Mouse (Mus musculus): ENCODE measurements around the gene Flvcr2. TPM values are rescaled to one million over a fixed set of nuclear protein-coding genes. Genes with fewer than 3 reads are reported as not detected.
A peak's percentile ranks its signal among the peaks of the same experiment; 100 is the strongest.
"Not testable (repeated sequence)": the region's sequence is repeated elsewhere in the genome, so short reads cannot be mapped to it uniquely, and the experiment has no call there.

Flvcr2 gene
- polyA plus RNA-seq (2012; rRNA removed) (2.7 TPM in 2 replicates), polyA plus RNA-seq (2014; fragmentation: Nextera tagmentation; extraction: Ambion mirVana) (3.6 TPM in 2 replicates)

GRCm38 (mm10) chr12:85745827-85746695, at the start of gene Flvcr2:
Gene Flvcr2 (plus strand): TSS chr12:85746539.
- no peaks in the 10 kb centered on the region for H3K9me3 ChIP-seq (ENCODE audit: control insufficient read depth, low read length)
- H3K27me3 ChIP-seq (ENCODE audit: control insufficient read depth, insufficient read depth, low read length), result peaks cover 4% of the 10 kb centered on the region
- ATAC-seq (ENCODE audit: insufficient read depth) (peak; percentile 74), DNase-seq (ENCODE audit: low read depth in 3 of 3, low spot score in 3 of 3) (peak in 1 of 3 experiments; percentile 26)
- WGBS (ENCODE audit: insufficient replicate concordance), result under 1% methylated on average over 48 of the region's 51 CpGs
- no peaks in the 10 kb centered on the region for H3K36me3 ChIP-seq (replicated peaks; ENCODE audit: control insufficient read depth, insufficient read depth, low read depth)
- H3K4me3 ChIP-seq (ENCODE audit: insufficient read depth in 1 of 2, low read depth in 2 of 2, low read length in 2 of 2), result peak within 1 kb of the TSS; percentile 40 to 50
- H3K9ac ChIP-seq (replicated peaks), result no peak within 1 kb of the TSS
- H3K4me1 ChIP-seq (replicated peaks; ENCODE audit: control insufficient read depth in 2 of 2, insufficient read depth in 2 of 2, low read length in 1 of 2), result no peaks in the 10 kb centered on the region
- no peak for TF ChIP-seq EP300 (IDR thresholded peaks at IDR 0.05; ENCODE audit: low read depth)
- peak; percentile 77 for TF ChIP-seq CTCF (IDR thresholded peaks at IDR 0.05; ENCODE audit: low read depth)
- H3K4me2 ChIP-seq (ENCODE audit: low read depth), result peak within 1 kb of the TSS; percentile 69
- H3K27ac ChIP-seq, result no peak within 1 kb of the TSS

- H3K27me3 ChIP-seq (ENCODE audit: control insufficient read depth, insufficient read depth, low read length); H3K4me3 ChIP-seq (ENCODE audit: insufficient read depth in 1 of 2, low read depth in 2 of 2, low read length in 2 of 2); H3K4me1 ChIP-seq (replicated peaks; ENCODE audit: control insufficient read depth in 2 of 2, insufficient read depth in 2 of 2, low read length in 1 of 2); DNase-seq (ENCODE audit: low read depth in 3 of 3, low spot score in 3 of 3); H3K9ac ChIP-seq (replicated peaks); H3K27ac ChIP-seq; H3K36me3 ChIP-seq (replicated peaks; ENCODE audit: control insufficient read depth, insufficient read depth, low read depth); H3K9me3 ChIP-seq (ENCODE audit: control insufficient read depth, low read length): not testable (repeated sequence)
- peak; percentile 83 for ATAC-seq (ENCODE audit: insufficient read depth)
- peak overlapping the region; percentile 38 for H3K4me2 ChIP-seq (ENCODE audit: low read depth)
- 30% methylated on average over 10 of the region's 37 CpGs for WGBS (ENCODE audit: insufficient replicate concordance)
Observed at GRCm38 (mm10) chr12:85698179-85698578, 48.2 kb upstream of the Flvcr2 start.

GRCm38 (mm10) chr12:85700191-85700841, 46.0 kb upstream of the Flvcr2 start:
- TF ChIP-seq CTCF (IDR thresholded peaks at IDR 0.05; ENCODE audit: low read depth), result no peak
- TF ChIP-seq EP300 (IDR thresholded peaks at IDR 0.05; ENCODE audit: low read depth), result no peak
- 65% methylated on average over 6 of the region's 6 CpGs for whole genome bisulfite sequencing (ENCODE audit: insufficient replicate concordance)

GRCm38 (mm10) chr12:85700842-85701223, 45.5 kb upstream of the Flvcr2 start:
- H3K9ac ChIP-seq (replicated peaks), result no peak overlapping the region
- no peak overlapping the region for H3K27ac ChIP-seq
- no peaks in the 10 kb centered on the region for H3K27me3 ChIP-seq (ENCODE audit: control insufficient read depth, insufficient read depth, low read length)
- H3K36me3 ChIP-seq (replicated peaks; ENCODE audit: control insufficient read depth, insufficient read depth, low read depth), result no peaks in the 10 kb centered on the region
- H3K4me1 ChIP-seq (replicated peaks; ENCODE audit: control insufficient read depth in 2 of 2, insufficient read depth in 2 of 2, low read length in 1 of 2), result peaks cover 0 to 13% of the 10 kb centered on the region in 2 experiments; a peak in 2 of 4 replicates
- TF ChIP-seq EP300 (IDR thresholded peaks at IDR 0.05; ENCODE audit: low read depth), result no peak
- TF ChIP-seq CTCF (IDR thresholded peaks at IDR 0.05; ENCODE audit: low read depth), result no peak
- H3K9me3 ChIP-seq (ENCODE audit: control insufficient read depth, low read length), result no peaks in the 10 kb centered on the region
- no peak for DNase-seq (ENCODE audit: low read depth in 3 of 3, low spot score in 3 of 3)
- WGBS (ENCODE audit: insufficient replicate concordance), result 70% methylated on average over 7 of the region's 7 CpGs
- no peak for ATAC-seq (ENCODE audit: insufficient read depth)
- no peak overlapping the region for H3K4me2 ChIP-seq (ENCODE audit: low read depth)
- no peak overlapping the region for H3K4me3 ChIP-seq (ENCODE audit: insufficient read depth in 1 of 2, low read depth in 2 of 2, low read length in 2 of 2)

More at GRCm38 (mm10) chr12:85700191-85700841, 46.0 kb upstream of the Flvcr2 start:
- Histone ChIP-seq H3K9ac (replicated peaks) (no peak overlapping the region), H3K4me1 (replicated peaks; ENCODE audit: control insufficient read depth in 2 of 2, insufficient read depth in 2 of 2, low read length in 1 of 2) (peaks cover 0 to 12% of the 10 kb centered on the region in 2 experiments; a peak in 2 of 4 replicates), H3K36me3 (replicated peaks; ENCODE audit: control insufficient read depth, insufficient read depth, low read depth) (no peaks in the 10 kb centered on the region), H3K27ac (no peak overlapping the region), H3K4me3 (ENCODE audit: insufficient read depth in 1 of 2, low read depth in 2 of 2, low read length in 2 of 2) (no peak overlapping the region), H3K27me3 (ENCODE audit: control insufficient read depth, insufficient read depth, low read length) (no peaks in the 10 kb centered on the region), H3K9me3 (ENCODE audit: control insufficient read depth, low read length) (no peaks in the 10 kb centered on the region), H3K4me2 (ENCODE audit: low read depth) (no peak overlapping the region)
- no peak for ATAC-seq (ENCODE audit: insufficient read depth)
- no peak for DNase-seq (ENCODE audit: low read depth in 3 of 3, low spot score in 3 of 3)

Measured in liver, embryonic 14.5 days (tissue).